Mouse (Mus musculus) spleen, adult 12 weeks (tissue): ENCODE measurements around the gene E130114P18Rik.

ENCODE experiments used
- DNase-seq: peaks from one replicate; pipeline ENCODE4 v3.0.0; 2022; ENCODE audit warnings: low spot score

E130114P18Rik gene

GRCm38 (mm10) chr4:97777706-97778176 lies at the start of gene E130114P18Rik:
TSS of gene E130114P18Rik (minus strand) at chr4:97778078.
- DNase-seq = peak; percentile 28

GRCm38 (mm10) chr4:97827115-97827514 lies 49.2 kb upstream of the E130114P18Rik start:
- no peak for DNase-seq

- no peak for DNase-seq
Observed at GRCm38 (mm10) chr4:97825841-97826240, 48.0 kb upstream of the E130114P18Rik start.

GRCm38 (mm10) chr4:97825432-97825831 lies 47.6 kb upstream of the E130114P18Rik start:
- no peak for DNase-seq

GRCm38 (mm10) chr4:97824451-97824850 lies 46.6 kb upstream of the E130114P18Rik start:
- no peak for DNase-seq

GRCm38 (mm10) chr4:97823512-97823911 lies 45.6 kb upstream of the E130114P18Rik start:
- DNase-seq = no peak

- DNase-seq = no peak
Observed at GRCm38 (mm10) chr4:97821556-97822251, 43.8 kb upstream of the E130114P18Rik start.

GRCm38 (mm10) chr4:97820474-97821259 lies 42.8 kb upstream of the E130114P18Rik start:
- DNase-seq = no peak

- no peak for DNase-seq
Observed at GRCm38 (mm10) chr4:97819101-97819500, 41.2 kb upstream of the E130114P18Rik start.

GRCm38 (mm10) chr4:97818498-97818897 lies 40.6 kb upstream of the E130114P18Rik start:
- no peak for DNase-seq

- no peak for DNase-seq
Observed at GRCm38 (mm10) chr4:97817741-97818140, 39.9 kb upstream of the E130114P18Rik start.

GRCm38 (mm10) chr4:97816753-97817152 lies 38.9 kb upstream of the E130114P18Rik start:
- no peak for DNase-seq

GRCm38 (mm10) chr4:97816001-97816400 lies 38.1 kb upstream of the E130114P18Rik start:
- no peak for DNase-seq

- no peak for DNase-seq
Observed at GRCm38 (mm10) chr4:97814515-97814914, 36.6 kb upstream of the E130114P18Rik start.

- DNase-seq = no peak
Observed at GRCm38 (mm10) chr4:97813996-97814395, 36.1 kb upstream of the E130114P18Rik start.

- DNase-seq = no peak
Observed at GRCm38 (mm10) chr4:97813035-97813434, 35.2 kb upstream of the E130114P18Rik start.

- DNase-seq = no peak
Observed at GRCm38 (mm10) chr4:97810348-97810939, 32.6 kb upstream of the E130114P18Rik start.

- no peak for DNase-seq
Observed at GRCm38 (mm10) chr4:97809582-97810295, 31.9 kb upstream of the E130114P18Rik start.

GRCm38 (mm10) chr4:97808885-97809284 lies 31.0 kb upstream of the E130114P18Rik start:
- DNase-seq = no peak

GRCm38 (mm10) chr4:97806924-97807323 lies 29.0 kb upstream of the E130114P18Rik start:
- DNase-seq = no peak

- no peak for DNase-seq
Observed at GRCm38 (mm10) chr4:97805896-97806808, 28.3 kb upstream of the E130114P18Rik start.
